Mouse (Mus musculus) layer of hippocampus, adult 9-11 months (tissue): ENCODE results near the gene Lfng.
A peak's percentile ranks its signal among the peaks of the same experiment; 100 is the strongest.

Experiments
- DNase-seq: peaks from one replicate; pipeline ENCODE4 v3.0.0; 2022

Gene Lfng

GRCm38 (mm10) chr5:140617714-140618113 lies 10.6 kb downstream of the Lfng start:
- DNase-seq, result peak; percentile 84

GRCm38 (mm10) chr5:140619151-140619771 lies 12.1 kb downstream of the Lfng start:
- peak; percentile 55 for DNase-seq

- peak; percentile 17 for DNase-seq
Measured at GRCm38 (mm10) chr5:140619895-140620736, 13.0 kb downstream of the Lfng start.

- peak; percentile 3 for DNase-seq
Measured at GRCm38 (mm10) chr5:140621092-140621491, 14.0 kb downstream of the Lfng start.

- DNase-seq, result peak; percentile 7
Measured at GRCm38 (mm10) chr5:140621517-140621916, 14.4 kb downstream of the Lfng start.

GRCm38 (mm10) chr5:140622978-140623670 lies 16.0 kb downstream of the Lfng start:
- DNase-seq, result no peak

GRCm38 (mm10) chr5:140623791-140624190 lies 16.7 kb downstream of the Lfng start:
- no peak for DNase-seq

- DNase-seq, result no peak
Measured at GRCm38 (mm10) chr5:140624238-140624637, 17.1 kb downstream of the Lfng start.

GRCm38 (mm10) chr5:140624961-140625360 lies 17.8 kb downstream of the Lfng start:
- no peak for DNase-seq

- no peak for DNase-seq
Measured at GRCm38 (mm10) chr5:140627580-140627979, 20.5 kb downstream of the Lfng start.

GRCm38 (mm10) chr5:140628995-140629394 lies 21.9 kb downstream of the Lfng start:
- DNase-seq, result no peak

GRCm38 (mm10) chr5:140633432-140633831 lies 26.3 kb downstream of the Lfng start:
- peak; percentile 72 for DNase-seq

GRCm38 (mm10) chr5:140634798-140635722 lies 27.9 kb downstream of the Lfng start:
- peak; percentile 61 for DNase-seq

- DNase-seq, result no peak
Measured at GRCm38 (mm10) chr5:140636316-140637057, 29.4 kb downstream of the Lfng start.

- no peak for DNase-seq
Measured at GRCm38 (mm10) chr5:140637058-140637410, 29.9 kb downstream of the Lfng start.

GRCm38 (mm10) chr5:140637989-140638388 lies 30.9 kb downstream of the Lfng start:
- no peak for DNase-seq

GRCm38 (mm10) chr5:140638484-140638883 lies 31.4 kb downstream of the Lfng start:
- DNase-seq, result no peak

GRCm38 (mm10) chr5:140639312-140639711 lies 32.2 kb downstream of the Lfng start:
- no peak for DNase-seq

- no peak for DNase-seq
Measured at GRCm38 (mm10) chr5:140639871-140640270, 32.8 kb downstream of the Lfng start.

- no peak for DNase-seq
Measured at GRCm38 (mm10) chr5:140640812-140641211, 33.7 kb downstream of the Lfng start.

- DNase-seq, result no peak
Measured at GRCm38 (mm10) chr5:140641254-140641928, 34.3 kb downstream of the Lfng start.
